Mouse (Mus musculus): ENCODE results near the gene Slc4a10. TPM values are rescaled to one million over a fixed set of nuclear protein-coding genes. Genes with fewer than 3 reads are reported as not detected.

Slc4a10 gene
- polyA plus RNA-seq, 1 experiment from 2014 or later, result 20.1 TPM

DNA sequence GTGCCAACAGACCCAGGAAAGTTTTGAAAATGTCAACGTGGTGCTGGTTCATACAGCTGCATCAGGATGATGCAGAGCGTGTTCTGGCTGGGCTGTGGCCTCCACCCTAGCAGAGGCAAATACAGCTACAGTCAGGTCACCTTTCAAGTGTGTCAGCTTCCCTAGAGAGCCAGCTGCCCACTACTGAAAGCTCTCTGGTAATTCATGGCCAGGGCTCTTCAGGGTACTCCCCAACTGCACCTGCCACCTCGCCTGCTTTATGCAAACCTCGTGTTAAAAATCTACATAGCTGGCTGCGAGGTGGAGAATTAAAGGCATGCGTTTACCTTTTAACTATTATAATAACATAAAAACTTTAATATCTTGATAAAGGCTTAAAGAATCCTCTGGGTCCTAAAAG lies 298.1 kb downstream of the Slc4a10 start:
- Histone ChIP-seq H3K4me3 (replicated peaks; ENCODE audit: low read depth, low read length) (no peak overlapping the region), H3K36me3 (ENCODE audit: control insufficient read depth, insufficient read depth, low read length) (no peaks in the 10 kb centered on the region), H3K27ac (replicated peaks; ENCODE audit: low read depth, low read length) (no peak overlapping the region), H3K27me3 (ENCODE audit: control insufficient read depth, insufficient read depth, low read length) (no peaks in the 10 kb centered on the region), H3K4me2 (ENCODE audit: low read length) (no peak overlapping the region), H3K4me1 (ENCODE audit: control insufficient read depth, insufficient read depth, low read length) (peaks cover 6% of the 10 kb centered on the region; the same call in 1 of the 2 replicates), H3K9ac (replicated peaks; ENCODE audit: low read length) (no peak overlapping the region), H3K9me3 (ENCODE audit: control insufficient read depth, low read length) (no peaks in the 10 kb centered on the region)
- WGBS, result 63% methylated on average over 6 of the region's 6 CpGs
- ATAC-seq (ENCODE audit: low FRiP score, low TSS enrichment) (no peak), DNase-seq (no peak)

- Histone ChIP-seq H3K9me3 (ENCODE audit: control insufficient read depth, low read length) (no peaks in the 10 kb centered on the region), H3K36me3 (ENCODE audit: control insufficient read depth, insufficient read depth, low read length) (no peaks in the 10 kb centered on the region), H3K4me1 (ENCODE audit: control insufficient read depth, insufficient read depth, low read length) (peaks cover 2% of the 10 kb centered on the region; the same call in 1 of the 2 replicates), H3K4me2 (ENCODE audit: low read length) (no peak overlapping the region), H3K27ac (replicated peaks; ENCODE audit: low read depth, low read length) (no peak overlapping the region), H3K4me3 (replicated peaks; ENCODE audit: low read depth, low read length) (no peak overlapping the region), H3K27me3 (ENCODE audit: control insufficient read depth, insufficient read depth, low read length) (no peaks in the 10 kb centered on the region), H3K9ac (replicated peaks; ENCODE audit: low read length) (no peak overlapping the region)
- DNase-seq (peak; percentile 28), ATAC-seq (ENCODE audit: low FRiP score, low TSS enrichment) (no peak)
- WGBS, result 32% methylated on average over 1 of the region's 1 CpGs
These were observed 300.5 kb downstream of the Slc4a10 start for GRCm38 (mm10) chr2:62346771-62347170.

DNA sequence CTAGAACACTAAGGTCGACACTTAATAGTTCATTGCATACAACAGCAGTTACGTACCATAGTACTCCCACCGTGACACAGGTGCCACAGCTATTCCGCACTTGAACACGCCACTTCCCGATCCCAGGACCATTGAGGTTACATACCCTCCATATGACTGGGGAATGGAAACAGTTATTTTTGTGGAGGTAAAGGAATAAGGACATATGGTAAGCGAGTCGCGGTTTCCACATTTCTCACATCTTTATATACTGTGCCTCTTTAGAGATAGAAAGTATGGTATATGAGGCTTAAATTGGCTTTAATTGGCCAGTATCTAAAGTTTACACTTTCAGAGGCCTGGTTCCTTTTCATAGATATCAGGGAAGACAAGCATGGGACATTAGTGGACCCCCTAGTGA lies 301.5 kb downstream of the Slc4a10 start:
- Histone ChIP-seq H3K36me3 (ENCODE audit: control insufficient read depth, insufficient read depth, low read length) (no peaks in the 10 kb centered on the region), H3K9me3 (ENCODE audit: control insufficient read depth, low read length) (no peaks in the 10 kb centered on the region), H3K4me2 (ENCODE audit: low read length) (no peak overlapping the region), H3K27me3 (ENCODE audit: control insufficient read depth, insufficient read depth, low read length) (no peaks in the 10 kb centered on the region), H3K9ac (replicated peaks; ENCODE audit: low read length) (no peak overlapping the region), H3K4me1 (ENCODE audit: control insufficient read depth, insufficient read depth, low read length) (no peaks in the 10 kb centered on the region), H3K4me3 (replicated peaks; ENCODE audit: low read depth, low read length) (no peak overlapping the region), H3K27ac (replicated peaks; ENCODE audit: low read depth, low read length) (no peak overlapping the region)
- DNase-seq, result no peak
- WGBS, result 95% methylated on average over 9 of the region's 9 CpGs
- ATAC-seq (ENCODE audit: low FRiP score, low TSS enrichment), result no peak

GRCm38 (mm10) chr2:62352035-62352434 lies 305.8 kb downstream of the Slc4a10 start:
- H3K4me2 ChIP-seq (ENCODE audit: low read length), result no peak overlapping the region
- no peaks in the 10 kb centered on the region for H3K9me3 ChIP-seq (ENCODE audit: control insufficient read depth, low read length)
- H3K4me1 ChIP-seq (ENCODE audit: control insufficient read depth, insufficient read depth, low read length), result no peaks in the 10 kb centered on the region
- DNase-seq, result no peak
- no peak overlapping the region for H3K9ac ChIP-seq (replicated peaks; ENCODE audit: low read length)
- H3K4me3 ChIP-seq (replicated peaks; ENCODE audit: low read depth, low read length), result no peak overlapping the region
- no peaks in the 10 kb centered on the region for H3K27me3 ChIP-seq (ENCODE audit: control insufficient read depth, insufficient read depth, low read length)
- no peak overlapping the region for H3K27ac ChIP-seq (replicated peaks; ENCODE audit: low read depth, low read length)
- ATAC-seq (ENCODE audit: low FRiP score, low TSS enrichment), result no peak
- WGBS, result 83% methylated on average over 3 of the region's 3 CpGs
- no peaks in the 10 kb centered on the region for H3K36me3 ChIP-seq (ENCODE audit: control insufficient read depth, insufficient read depth, low read length)

DNA sequence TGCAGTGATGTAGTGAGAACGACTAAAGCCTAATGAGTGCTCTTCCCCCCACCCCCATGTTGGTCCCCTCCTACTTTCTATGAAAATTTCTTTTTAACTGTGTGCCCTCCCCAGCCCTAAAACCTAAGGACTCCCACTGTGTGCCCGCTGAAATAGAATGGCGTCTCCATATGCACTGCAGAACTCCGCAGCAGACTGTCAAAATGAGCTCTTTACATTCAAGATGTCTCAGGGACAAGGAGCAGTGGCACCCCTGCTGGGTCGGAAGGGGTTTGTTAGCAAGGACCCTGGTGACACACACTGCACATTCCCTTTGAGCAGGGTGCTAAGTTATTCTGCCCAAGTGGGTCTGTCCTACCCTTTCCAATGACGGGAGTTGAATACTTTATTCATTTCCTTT lies 309.5 kb downstream of the Slc4a10 start:
- ATAC-seq (ENCODE audit: low FRiP score, low TSS enrichment) (no peak), DNase-seq (no peak)
- Histone ChIP-seq H3K4me2 (ENCODE audit: low read length) (no peak overlapping the region), H3K36me3 (ENCODE audit: control insufficient read depth, insufficient read depth, low read length) (no peaks in the 10 kb centered on the region), H3K9me3 (ENCODE audit: control insufficient read depth, low read length) (no peaks in the 10 kb centered on the region), H3K27ac (replicated peaks; ENCODE audit: low read depth, low read length) (no peak overlapping the region), H3K9ac (replicated peaks; ENCODE audit: low read length) (no peak overlapping the region), H3K4me1 (ENCODE audit: control insufficient read depth, insufficient read depth, low read length) (no peaks in the 10 kb centered on the region), H3K4me3 (replicated peaks; ENCODE audit: low read depth, low read length) (no peak overlapping the region), H3K27me3 (ENCODE audit: control insufficient read depth, insufficient read depth, low read length) (no peaks in the 10 kb centered on the region)
- WGBS, result 42% methylated on average over 6 of the region's 6 CpGs

GRCm38 (mm10) chr2:62356606-62357005 lies 310.3 kb downstream of the Slc4a10 start:
- no peak overlapping the region for H3K9ac ChIP-seq (replicated peaks; ENCODE audit: low read length)
- 86% methylated on average over 14 of the region's 14 CpGs for WGBS
- H3K4me3 ChIP-seq (replicated peaks; ENCODE audit: low read depth, low read length), result no peak overlapping the region
- H3K4me1 ChIP-seq (ENCODE audit: control insufficient read depth, insufficient read depth, low read length), result no peaks in the 10 kb centered on the region
- H3K27ac ChIP-seq (replicated peaks; ENCODE audit: low read depth, low read length), result no peak overlapping the region
- H3K27me3 ChIP-seq (ENCODE audit: control insufficient read depth, insufficient read depth, low read length), result no peaks in the 10 kb centered on the region
- ATAC-seq (ENCODE audit: low FRiP score, low TSS enrichment) (no peak), DNase-seq (no peak)
- no peaks in the 10 kb centered on the region for H3K9me3 ChIP-seq (ENCODE audit: control insufficient read depth, low read length)
- H3K4me2 ChIP-seq (ENCODE audit: low read length), result no peak overlapping the region
- H3K36me3 ChIP-seq (ENCODE audit: control insufficient read depth, insufficient read depth, low read length), result no peaks in the 10 kb centered on the region

DNA sequence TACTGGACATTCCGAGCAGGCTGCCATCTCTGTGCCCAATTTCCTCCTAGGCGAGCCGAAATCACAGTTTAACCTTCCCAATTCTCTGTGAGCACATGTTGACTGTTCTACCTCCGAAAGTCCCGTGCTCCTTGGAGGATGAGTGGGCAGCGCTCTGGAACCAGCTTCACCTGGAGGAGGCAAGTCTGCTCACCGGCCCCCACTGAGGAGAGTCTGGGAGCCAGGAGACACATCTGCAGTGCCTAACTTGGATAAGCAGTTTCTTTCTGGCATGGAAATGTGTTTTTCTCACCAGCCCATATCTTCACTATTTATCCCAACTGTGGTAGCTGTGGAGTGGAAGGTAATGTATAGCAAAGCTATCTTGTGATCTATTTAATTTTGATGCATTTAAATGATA lies 311.0 kb downstream of the Slc4a10 start:
- Histone ChIP-seq H3K27me3 (ENCODE audit: control insufficient read depth, insufficient read depth, low read length) (no peaks in the 10 kb centered on the region), H3K9me3 (ENCODE audit: control insufficient read depth, low read length) (no peaks in the 10 kb centered on the region), H3K9ac (replicated peaks; ENCODE audit: low read length) (no peak overlapping the region), H3K4me2 (ENCODE audit: low read length) (no peak overlapping the region), H3K27ac (replicated peaks; ENCODE audit: low read depth, low read length) (no peak overlapping the region), H3K36me3 (ENCODE audit: control insufficient read depth, insufficient read depth, low read length) (no peaks in the 10 kb centered on the region), H3K4me1 (ENCODE audit: control insufficient read depth, insufficient read depth, low read length) (no peaks in the 10 kb centered on the region), H3K4me3 (replicated peaks; ENCODE audit: low read depth, low read length) (no peak overlapping the region)
- no peak for ATAC-seq (ENCODE audit: low FRiP score, low TSS enrichment)
- no peak for DNase-seq
- WGBS, result 92% methylated on average over 7 of the region's 7 CpGs

DNA sequence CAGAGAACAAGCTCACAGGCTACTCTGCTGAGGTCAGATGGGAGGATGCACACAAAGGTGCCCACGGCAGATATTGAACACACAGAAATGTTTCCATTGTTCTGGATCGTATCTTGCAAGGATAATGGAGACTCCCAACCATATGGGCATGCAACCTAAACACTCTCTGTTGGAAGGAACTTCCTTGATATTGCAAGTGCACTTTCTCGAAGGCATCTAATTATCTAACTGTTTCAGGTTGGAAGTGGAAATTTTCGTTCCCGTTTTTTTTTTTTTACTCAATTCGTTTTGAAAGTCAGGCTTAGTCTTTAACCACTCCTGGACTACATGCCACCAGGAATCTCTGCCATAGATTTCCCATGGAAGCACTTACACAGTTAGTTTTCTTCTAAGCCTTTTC lies 314.6 kb downstream of the Slc4a10 start:
- Histone ChIP-seq H3K4me1 (ENCODE audit: control insufficient read depth, insufficient read depth, low read length) (no peaks in the 10 kb centered on the region), H3K27ac (replicated peaks; ENCODE audit: low read depth, low read length) (no peak overlapping the region), H3K4me3 (replicated peaks; ENCODE audit: low read depth, low read length) (no peak overlapping the region), H3K9me3 (ENCODE audit: control insufficient read depth, low read length) (no peaks in the 10 kb centered on the region), H3K36me3 (ENCODE audit: control insufficient read depth, insufficient read depth, low read length) (no peaks in the 10 kb centered on the region), H3K4me2 (ENCODE audit: low read length) (no peak overlapping the region), H3K27me3 (ENCODE audit: control insufficient read depth, insufficient read depth, low read length) (no peaks in the 10 kb centered on the region), H3K9ac (replicated peaks; ENCODE audit: low read length) (no peak overlapping the region)
- DNase-seq (no peak), ATAC-seq (ENCODE audit: low FRiP score, low TSS enrichment) (no peak)
- WGBS, result 77% methylated on average over 6 of the region's 6 CpGs

GRCm38 (mm10) chr2:62361514-62361913 lies 315.3 kb downstream of the Slc4a10 start:
- H3K4me2 ChIP-seq (ENCODE audit: low read length), result no peak overlapping the region
- H3K4me1 ChIP-seq (ENCODE audit: control insufficient read depth, insufficient read depth, low read length), result no peaks in the 10 kb centered on the region
- DNase-seq (no peak), ATAC-seq (ENCODE audit: low FRiP score, low TSS enrichment) (no peak)
- H3K27me3 ChIP-seq (ENCODE audit: control insufficient read depth, insufficient read depth, low read length), result no peaks in the 10 kb centered on the region
- no peak overlapping the region for H3K9ac ChIP-seq (replicated peaks; ENCODE audit: low read length)
- no peak overlapping the region for H3K4me3 ChIP-seq (replicated peaks; ENCODE audit: low read depth, low read length)
- WGBS, result 77% methylated on average over 3 of the region's 3 CpGs
- no peak overlapping the region for H3K27ac ChIP-seq (replicated peaks; ENCODE audit: low read depth, low read length)
- H3K9me3 ChIP-seq (ENCODE audit: control insufficient read depth, low read length), result no peaks in the 10 kb centered on the region
- H3K36me3 ChIP-seq (ENCODE audit: control insufficient read depth, insufficient read depth, low read length), result no peaks in the 10 kb centered on the region

Data from midbrain, embryonic 14.5 days (tissue).